ENCODE assay signal across 8 mouse cellular contexts in genomic region chr15:98772511-98773211, GRCm38 (mm10). TPM values are rescaled to one million over a fixed set of nuclear protein-coding genes. Genes with fewer than 3 reads are reported as not detected.
A peak's percentile ranks its signal among the peaks of the same experiment; 100 is the strongest.
DNase-seq lines count a peak whose midpoint lies in the region; ATAC-seq and TF ChIP-seq lines count a peak whose summit lies in the region.

No protein-coding gene starts in this region.

- peak overlapping the region; percentile 63 for H3K4me3 ChIP-seq in E14TG2a.4 (replicated peaks; ENCODE audit: low read length)
- H3K4me3 ChIP-seq in forebrain, embryonic 12.5 days (replicated peaks), result peak overlapping the region; percentile 22
- peak overlapping the region; percentile 42 for H3K4me3 ChIP-seq in limb, embryonic 10.5 days
- H3K4me3 ChIP-seq in midbrain, embryonic 11.5 days (ENCODE audit: low read depth, low read length), result peak overlapping the region; percentile 17; the same call in 1 of the 2 replicates

- H3K9ac ChIP-seq in forebrain, embryonic 12.5 days, result no peak overlapping the region
- peak overlapping the region; percentile 33; the same call in 1 of the 2 replicates for H3K9ac ChIP-seq in midbrain, embryonic 11.5 days (ENCODE audit: low read length)

- no peak overlapping the region for H3K27ac ChIP-seq in forebrain, embryonic 12.5 days
- 0 out of 2 replicates have a peak overlapping the region, but pooled peaks have one; percentile 10 for H3K27ac ChIP-seq in limb, embryonic 10.5 days
- no peak overlapping the region for H3K27ac ChIP-seq in midbrain, embryonic 11.5 days (ENCODE audit: low read depth, low read length)

- ATAC-seq in forebrain, embryonic 12.5 days (ENCODE audit: low FRiP score), result no peak
- no peak for ATAC-seq in midbrain, embryonic 11.5 days (ENCODE audit: low FRiP score)

- no peaks in the 10 kb centered on the region for H3K36me3 ChIP-seq in E14TG2a.4 (ENCODE audit: insufficient read depth, low read length)
- no peaks in the 10 kb centered on the region for H3K36me3 ChIP-seq in forebrain, embryonic 12.5 days (replicated peaks)
- no peaks in the 10 kb centered on the region for H3K36me3 ChIP-seq in limb, embryonic 10.5 days
- no peaks in the 10 kb centered on the region for H3K36me3 ChIP-seq in midbrain, embryonic 11.5 days (ENCODE audit: control insufficient read depth, insufficient read depth, low read length)

- no peaks in the 10 kb centered on the region for H3K9me3 ChIP-seq in E14TG2a.4 (ENCODE audit: low read length)
- no peaks in the 10 kb centered on the region for H3K9me3 ChIP-seq in forebrain, embryonic 12.5 days
- H3K9me3 ChIP-seq in limb, embryonic 10.5 days (replicated peaks), result no peaks in the 10 kb centered on the region
- H3K9me3 ChIP-seq in midbrain, embryonic 11.5 days (ENCODE audit: control insufficient read depth, low read length), result no peaks in the 10 kb centered on the region

- no peak for TF ChIP-seq CTCF in E14TG2a.4 (conservative IDR thresholded peaks at IDR 0.05; ENCODE audit: low read length)

- peak; percentile 83 for DNase-seq in CD4-positive helper T cell, adult 2 months (ENCODE audit: low read depth, low spot score)
- DNase-seq in limb, embryonic 10.5 days (ENCODE audit: low spot score), result peak; percentile 66
- DNase-seq in midbrain, embryonic 11.5 days (ENCODE audit: low spot score, missing footprints), result peak; percentile 92
- DNase-seq in thymus, postnatal 36 days, result peak; percentile 67 to 73
- DNase-seq in Muller cell, postnatal 12 days (ENCODE audit: inconsistent ontology term), result no peak
- DNase-seq in left cerebral cortex, adult 8-10 months (ENCODE audit: low spot score in 2 of 2), result no peak

- 1% methylated on average over 36 of the region's 36 CpGs for WGBS in forebrain, embryonic 12.5 days
- WGBS in limb, embryonic 10.5 days, result 3% methylated on average over 36 of the region's 36 CpGs
- 3% methylated on average over 36 of the region's 36 CpGs for WGBS in midbrain, embryonic 11.5 days

- H3K4me1 ChIP-seq in E14TG2a.4 (replicated peaks; ENCODE audit: low read depth, low read length), result peaks cover 56% of the 10 kb centered on the region
- H3K4me1 ChIP-seq in forebrain, embryonic 12.5 days, result peaks cover 34% of the 10 kb centered on the region
- peaks cover 37% of the 10 kb centered on the region for H3K4me1 ChIP-seq in limb, embryonic 10.5 days
- peaks cover 15% of the 10 kb centered on the region for H3K4me1 ChIP-seq in midbrain, embryonic 11.5 days (ENCODE audit: control insufficient read depth, insufficient read depth, low read length)

- peak overlapping the region; percentile 37 for H3K4me2 ChIP-seq in forebrain, embryonic 12.5 days
- peak overlapping the region; percentile 37 for H3K4me2 ChIP-seq in midbrain, embryonic 11.5 days

- peaks cover 96% of the 10 kb centered on the region for H3K27me3 ChIP-seq in E14TG2a.4 (ENCODE audit: insufficient read depth, low read length)
- H3K27me3 ChIP-seq in forebrain, embryonic 12.5 days, result peaks cover 100% of the 10 kb centered on the region
- peaks cover 100% of the 10 kb centered on the region for H3K27me3 ChIP-seq in limb, embryonic 10.5 days (ENCODE audit: low read depth, poor library complexity, severe bottlenecking)
- H3K27me3 ChIP-seq in midbrain, embryonic 11.5 days (ENCODE audit: control insufficient read depth, insufficient read depth, low read length), result peaks cover 74% of the 10 kb centered on the region

RNA-seq across cellular contexts. Expression of gene Wnt10b, which starts 5.3 kb away (rescaled TPM):
- 0.18 and 0.24 TPM in 2 replicates for polyA plus RNA-seq in forebrain, embryonic 12.5 days (2016; fragmentation: Nextera tagmentation; extraction: Ambion mirVana)
- polyA plus RNA-seq in limb, embryonic 10.5 days (2016; fragmentation: Nextera tagmentation; extraction: Ambion mirVana), result 0.62 and 0.99 TPM in 2 replicates
- 0.30 and 0.40 TPM in 2 replicates for polyA plus RNA-seq in midbrain, embryonic 11.5 days (2014; fragmentation: Nextera tagmentation; extraction: Ambion mirVana)
- 1 to 10 TPM in 2 of 4 experiments, under 1 TPM in 2; 0.41 to 1.8 (median 1.1) TPM for total RNA-seq in left cerebral cortex, adult 8-10 months (2022)

RNA-seq across cellular contexts. Expression of gene Arf3, which starts 9.6 kb away (rescaled TPM):
- 58.2 and 58.3 TPM in 2 replicates for polyA plus RNA-seq in forebrain, embryonic 12.5 days (2016; fragmentation: Nextera tagmentation; extraction: Ambion mirVana)
- 44.3 and 49.1 TPM in 2 replicates for polyA plus RNA-seq in limb, embryonic 10.5 days (2016; fragmentation: Nextera tagmentation; extraction: Ambion mirVana)
- polyA plus RNA-seq in midbrain, embryonic 11.5 days (2014; fragmentation: Nextera tagmentation; extraction: Ambion mirVana), result 28.1 and 33.4 TPM in 2 replicates
- 100 to 1,000 TPM; 721 to 844 (median 792) TPM for total RNA-seq in left cerebral cortex, adult 8-10 months (2022)

RNA-seq across cellular contexts. Expression of gene Wnt1, which starts 17.0 kb away (rescaled TPM):
- polyA plus RNA-seq in forebrain, embryonic 12.5 days (2016; fragmentation: Nextera tagmentation; extraction: Ambion mirVana), result 0.18 and 0.61 TPM in 2 replicates
- polyA plus RNA-seq in limb, embryonic 10.5 days (2016; fragmentation: Nextera tagmentation; extraction: Ambion mirVana), result not detected in 2 replicates
- 11.6 and 14.0 TPM in 2 replicates for polyA plus RNA-seq in midbrain, embryonic 11.5 days (2014; fragmentation: Nextera tagmentation; extraction: Ambion mirVana)
- under 1 TPM in 1 of 4 experiments, not detected in 3; 0.26 TPM for total RNA-seq in left cerebral cortex, adult 8-10 months (2022)

RNA-seq across cellular contexts. Expression of gene Ddn, which starts 36.6 kb away (rescaled TPM):
- 0.22 TPM in 1 of 2 replicates, not detected in the other for polyA plus RNA-seq in forebrain, embryonic 12.5 days (2016; fragmentation: Nextera tagmentation; extraction: Ambion mirVana)
- not detected in 2 replicates for polyA plus RNA-seq in limb, embryonic 10.5 days (2016; fragmentation: Nextera tagmentation; extraction: Ambion mirVana)
- polyA plus RNA-seq in midbrain, embryonic 11.5 days (2014; fragmentation: Nextera tagmentation; extraction: Ambion mirVana), result 0.48 and 0.74 TPM in 2 replicates
- total RNA-seq in left cerebral cortex, adult 8-10 months (2022), result 100 to 1,000 TPM; 692 to 784 (median 734) TPM

RNA-seq across cellular contexts. Expression of gene Fkbp11, which starts 44.7 kb away (rescaled TPM):
- polyA plus RNA-seq in forebrain, embryonic 12.5 days (2016; fragmentation: Nextera tagmentation; extraction: Ambion mirVana), result 6.2 and 8.5 TPM in 2 replicates
- 26.8 and 28.9 TPM in 2 replicates for polyA plus RNA-seq in limb, embryonic 10.5 days (2016; fragmentation: Nextera tagmentation; extraction: Ambion mirVana)
- 10.3 and 10.5 TPM in 2 replicates for polyA plus RNA-seq in midbrain, embryonic 11.5 days (2014; fragmentation: Nextera tagmentation; extraction: Ambion mirVana)
- 1 to 10 TPM; 1.1 to 2.3 (median 2.0) TPM for total RNA-seq in left cerebral cortex, adult 8-10 months (2022)

Comparison
In these comparisons a context has a peak if more than half of its experiments do, and no peak if none do; other contexts are left out.
1. DNase-seq: peak in CD4-positive helper T cell, adult 2 months (single experiment), limb, embryonic 10.5 days (single experiment), midbrain, embryonic 11.5 days (single experiment) and thymus, postnatal 36 days (2 of 2); none in Muller cell, postnatal 12 days (single experiment) and left cerebral cortex, adult 8-10 months (0 of 2).
2. Peak in every context shown above with its lines, with median percentiles within 50 percentile points of each other: H3K4me3 ChIP-seq.